Mouse (Mus musculus) kidney, postnatal 0 days (tissue): ENCODE results near the gene Abcb9. TPM values are rescaled to one million over a fixed set of nuclear protein-coding genes. Genes with fewer than 3 reads are reported as not detected.
A peak's percentile ranks its signal among the peaks of the same experiment; 100 is the strongest.

Experiments used
- ATAC-seq: fragments of 200-750 bp; cut with Nextera tagmentation; replicated peaks from 2 replicates; pipeline ENCODE4 v1.8.0; 2017; ENCODE audit warnings: low read depth, moderate number of reproducible peaks, moderate TSS enrichment, moderate library complexity; ENCODE audit not compliant: low FRiP score
- DNase-seq: peaks from one replicate; pipeline ENCODE4 v3.0.0-alpha.2; 2016; ENCODE audit warnings: low spot score
- H3K27ac ChIP-seq: fragments of 300-500 bp; sonication (generic); 2 replicates; pipeline ENCODE4 v1.5.1; 2014; ENCODE audit warnings: mild to moderate bottlenecking
- H3K27me3 ChIP-seq: fragments of 300-500 bp; sonication (generic); 2 replicates; pipeline ENCODE4 v1.6.1; 2014; ENCODE audit warnings: low read length, mixed read lengths; ENCODE audit not compliant: insufficient read depth
- H3K36me3 ChIP-seq: fragments of 300-500 bp; sonication (generic); 2 replicates; pipeline ENCODE4 v1.6.1; 2014; ENCODE audit warnings: low read length, mixed read lengths; ENCODE audit not compliant: insufficient read depth
- H3K4me1 ChIP-seq: fragments of 300-500 bp; sonication (generic); replicated peaks from 2 replicates; pipeline ENCODE4 v1.6.1; 2014; ENCODE audit warnings: antibody characterized with exemption, low read length, mixed read lengths; ENCODE audit not compliant: insufficient read depth
- H3K4me2 ChIP-seq: fragments of 300-500 bp; sonication (generic); 2 replicates; pipeline ENCODE4 v1.6.1; 2014; ENCODE audit warnings: mild to moderate bottlenecking, low read length, moderate library complexity, mixed read lengths
- H3K4me3 ChIP-seq: fragments of 300-500 bp; sonication (generic); replicated peaks from 2 replicates; pipeline ENCODE4 v1.5.1; 2014; ENCODE audit warnings: low read depth, low read length
- H3K9ac ChIP-seq: fragments of 300-500 bp; sonication (generic); 2 replicates; pipeline ENCODE4 v1.6.1; 2014; ENCODE audit warnings: low read depth, low read length
- H3K9me3 ChIP-seq: fragments of 300-500 bp; sonication (generic); replicated peaks from 2 replicates; pipeline ENCODE4 v1.6.1; 2016; ENCODE audit warnings: low read length, inconsistent platforms, mixed read lengths
- CTCF ChIP-seq: IDR thresholded peaks from 2 replicates; pipeline ENCODE4 v1.5.1; 2016; ENCODE audit warnings: antibody characterized with exemption, low read depth, mild to moderate bottlenecking, moderate library complexity
- WGBS: fragments of 180-500 bp; shearing (Covaris S2); extraction: QIAGEN DNeasy Blood & Tissue Kit; methylation state at CpG from one replicate; pipeline ENCODE4 v1.1.7; 2014; 5-methylcytosine and 5-hydroxymethylcytosine counted together
- polyA plus RNA-seq: library from polyadenylated mRNA; unstranded; fragments of >200 nt; fragmentation: Nextera tagmentation; extraction: Ambion mirVana; gene quantifications from 2 replicates; pipeline ENCODE4 v1.2.1, GENCODE M21; 2015

Gene Abcb9
- polyA plus RNA-seq, 1 experiment from 2014 or later, result 3.3 TPM

- Histone ChIP-seq H3K9ac (no peak overlapping the region), H3K9me3 (no peaks in the 10 kb centered on the region), H3K4me3 (no peak overlapping the region), H3K27me3 (no peaks in the 10 kb centered on the region), H3K36me3 (no peaks in the 10 kb centered on the region), H3K4me2 (peak overlapping the region; percentile 31), H3K27ac (peak overlapping the region; percentile 82), H3K4me1 (peaks cover 51% of the 10 kb centered on the region)
- DNase-seq, result no peak
- TF ChIP-seq CTCF, result no peak
- WGBS, result 7% methylated on average over 11 of the region's 11 CpGs
- no peak for ATAC-seq
Observed at GRCm38 (mm10) chr5:124014791-124015251, 80.8 kb downstream of the Abcb9 start.

- ATAC-seq (no peak), DNase-seq (no peak)
- H3K9me3 ChIP-seq, result no peaks in the 10 kb centered on the region
- H3K4me2 ChIP-seq, result no peak overlapping the region
- TF ChIP-seq CTCF, result no peak
- H3K4me1 ChIP-seq, result peaks cover 51% of the 10 kb centered on the region
- no peaks in the 10 kb centered on the region for H3K27me3 ChIP-seq
- H3K4me3 ChIP-seq, result no peak overlapping the region
- 76% methylated on average over 3 of the region's 3 CpGs for WGBS
- 0 out of 2 replicates have a peak, but pooled peaks cover 3% of the 10 kb centered on the region for H3K36me3 ChIP-seq
- no peak overlapping the region for H3K9ac ChIP-seq
- H3K27ac ChIP-seq, result peak overlapping the region; percentile 82
Observed at GRCm38 (mm10) chr5:124014180-124014579, 81.4 kb downstream of the Abcb9 start.

DNA sequence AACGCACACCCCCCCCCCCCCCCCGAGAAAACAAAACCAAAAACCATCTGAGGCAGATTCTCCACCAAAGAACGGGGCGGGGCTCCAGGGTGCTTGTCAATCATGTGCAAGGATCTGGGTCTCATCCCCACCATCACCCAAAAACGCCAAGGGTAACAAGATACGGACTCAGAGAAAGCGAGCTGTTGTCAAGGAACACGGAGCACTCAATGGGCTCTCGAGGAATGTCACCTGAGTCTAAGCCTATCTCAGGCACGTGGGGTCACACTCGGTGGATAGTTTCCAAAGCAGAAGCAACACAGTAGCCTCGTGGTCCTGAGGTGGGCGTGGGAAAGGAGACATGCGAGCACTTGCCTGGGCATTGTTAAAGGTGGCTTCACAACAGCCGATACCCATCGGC, 81.9 kb downstream of the Abcb9 start:
- 75% methylated on average over 16 of the region's 16 CpGs for WGBS

DNA sequence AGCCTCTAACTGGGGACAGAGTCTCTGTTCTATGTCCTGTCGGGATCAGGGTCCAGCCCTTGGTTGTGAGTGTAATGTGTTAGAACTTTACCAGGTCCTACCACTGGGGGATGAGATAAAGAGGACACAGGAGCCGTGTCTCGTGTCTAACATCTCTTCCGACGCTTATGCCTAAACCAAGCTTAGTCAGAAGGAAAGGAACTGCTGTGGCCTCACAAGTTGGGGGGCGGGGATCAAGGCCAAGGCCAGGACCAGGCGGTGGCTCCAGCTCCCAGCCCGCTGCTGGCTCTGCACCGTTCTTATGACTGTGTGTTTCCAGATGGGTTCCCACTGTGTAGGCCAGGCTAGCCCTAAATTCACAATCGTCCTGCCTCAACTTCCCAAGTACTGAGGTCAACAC, 82.7 kb downstream of the Abcb9 start:
- Histone ChIP-seq H3K4me3 (no peak overlapping the region), H3K9me3 (no peaks in the 10 kb centered on the region), H3K4me2 (no peak overlapping the region), H3K4me1 (peaks cover 43% of the 10 kb centered on the region), H3K27me3 (no peaks in the 10 kb centered on the region), H3K27ac (0 out of 2 replicates have a peak overlapping the region, but pooled peaks have one; percentile 80), H3K9ac (no peak overlapping the region), H3K36me3 (peaks cover 16% of the 10 kb centered on the region)
- no peak for DNase-seq
- ATAC-seq, result no peak
- WGBS, result 66% methylated on average over 10 of the region's 10 CpGs
- TF ChIP-seq CTCF, result no peak

More for the DNA sequence above, 81.9 kb downstream of the Abcb9 start:
- ATAC-seq (no peak), DNase-seq (no peak)
- H3K4me2 ChIP-seq, result no peak overlapping the region
- no peaks in the 10 kb centered on the region for H3K27me3 ChIP-seq
- no peak overlapping the region for H3K4me3 ChIP-seq
- H3K36me3 ChIP-seq, result peaks cover 8% of the 10 kb centered on the region
- H3K9me3 ChIP-seq, result no peaks in the 10 kb centered on the region
- peaks cover 50% of the 10 kb centered on the region for H3K4me1 ChIP-seq
- TF ChIP-seq CTCF, result no peak
- no peak overlapping the region for H3K9ac ChIP-seq
- no peak overlapping the region; the same call in 1 of the 2 replicates for H3K27ac ChIP-seq

GRCm38 (mm10) chr5:124011927-124012326, 83.7 kb downstream of the Abcb9 start:
- Histone ChIP-seq H3K4me3 (no peak overlapping the region), H3K27ac (peak overlapping the region; percentile 80), H3K4me2 (peak overlapping the region; percentile 16; the same call in 1 of the 2 replicates), H3K9me3 (no peaks in the 10 kb centered on the region), H3K27me3 (no peaks in the 10 kb centered on the region), H3K36me3 (peaks cover 26% of the 10 kb centered on the region), H3K4me1 (peaks cover 36% of the 10 kb centered on the region), H3K9ac (0 out of 2 replicates have a peak overlapping the region, but pooled peaks have one; percentile 35)
- WGBS, result 20% methylated on average over 8 of the region's 8 CpGs
- no peak for DNase-seq
- ATAC-seq, result no peak
- no peak for TF ChIP-seq CTCF

Other genes starting within 250 kb of the Abcb9 start
- gene Hcar2, start 230.3 kb downstream of the Abcb9 start, polyA plus RNA-seq, result 0.15 TPM in 1 of 2 replicates, not detected in the other
- 3.3 and 3.6 TPM in 2 replicates for gene Hcar1, start 215.8 kb downstream of the Abcb9 start, polyA plus RNA-seq
- 128 and 133 TPM in 2 replicates for gene Denr, start 188.6 kb downstream of the Abcb9 start, polyA plus RNA-seq
- 1.0 and 1.6 TPM in 2 replicates for gene Gm43518, start 168.4 kb downstream of the Abcb9 start, polyA plus RNA-seq
- 6.4 and 7.1 TPM in 2 replicates for gene Ccdc62, start 165.1 kb downstream of the Abcb9 start, polyA plus RNA-seq
- 24.8 and 28.4 TPM in 2 replicates for gene Hip1r, start 122.2 kb downstream of the Abcb9 start, polyA plus RNA-seq
- 30.7 and 31.7 TPM in 2 replicates for gene Vps37b, start 63.5 kb downstream of the Abcb9 start, polyA plus RNA-seq
- 30.3 and 31.6 TPM in 2 replicates for gene Ogfod2, start 16.5 kb upstream of the Abcb9 start, polyA plus RNA-seq
- 103 TPM in 2 replicates for gene Arl6ip4, start 20.3 kb upstream of the Abcb9 start, polyA plus RNA-seq
- gene Pitpnm2, start 154.0 kb upstream of the Abcb9 start, polyA plus RNA-seq, result 3.0 and 3.1 TPM in 2 replicates
- 5.2 and 6.0 TPM in 2 replicates for gene Mphosph9, start 232.2 kb upstream of the Abcb9 start, polyA plus RNA-seq
- 12.0 and 13.9 TPM in 2 replicates for gene 2810006K23Rik, start 232.3 kb upstream of the Abcb9 start, polyA plus RNA-seq